Mouse (Mus musculus) macrophage (primary cell): ENCODE measurements around the gene Tpst2. TPM values are rescaled to one million over a fixed set of nuclear protein-coding genes. Genes with fewer than 3 reads are reported as not detected.
"Not testable (repeated sequence)": the region's sequence is repeated elsewhere in the genome, so short reads cannot be mapped to it uniquely, and the experiment has no call there.

Source experiments
- H3K27ac ChIP-seq: fragments of 350-480 bp; formaldehyde crosslinking; 2 replicates; pipeline ENCODE4 v1.9.0; 2021
- H3K36me3 ChIP-seq: fragments of 350-480 bp; formaldehyde crosslinking; 2 replicates; pipeline ENCODE4 v1.9.0; 2021; ENCODE audit errors: inconsistent target
- H3K4me3 ChIP-seq: fragments of 350-480 bp; formaldehyde crosslinking; 2 replicates; pipeline ENCODE4 v1.9.0; 2021; ENCODE audit errors: inconsistent target
- H3K79me2 ChIP-seq: fragments of 350-480 bp; formaldehyde crosslinking; 2 replicates; pipeline ENCODE4 v1.9.0; 2021; ENCODE audit errors: inconsistent target
- WGBS: methylation state at CpG from one replicate; pipeline ENCODE4 v1.1.7; 2026; ENCODE audit warnings: inconsistent platforms; ENCODE audit not compliant: missing documents; 5-methylcytosine and 5-hydroxymethylcytosine counted together
- polyA plus RNA-seq: library from polyadenylated mRNA; stranded (reverse); fragments of 250-400 nt; gene quantifications from 3 replicates; pipeline ENCODE4 v1.2.4, GENCODE M21; 2018; ENCODE audit warnings: inconsistent platforms

Tpst2 gene
- polyA plus RNA-seq, 1 experiment from 2014 or later = 89.5 TPM

DNA sequence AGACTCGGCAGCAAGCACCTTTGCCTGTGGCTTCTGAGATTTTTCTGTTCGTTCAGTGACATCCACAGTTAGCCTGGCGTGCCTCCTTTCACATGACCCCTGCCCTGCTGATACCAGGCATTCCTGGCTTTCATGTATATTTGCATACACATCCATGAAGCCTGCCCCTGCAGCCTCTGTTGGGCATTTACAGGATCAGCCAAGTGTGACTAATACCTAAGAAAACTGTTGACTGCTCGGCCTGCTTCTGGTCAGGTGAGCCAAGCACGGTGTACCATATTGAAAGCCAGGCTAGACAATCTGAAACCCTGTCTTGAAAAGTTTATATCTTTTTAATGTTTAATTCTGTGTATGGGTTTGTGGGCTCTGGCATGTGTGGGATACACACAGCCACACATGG, 40.0 kb downstream of the Tpst2 start:
- H3K36me3 ChIP-seq = peaks cover 41% of the 10 kb centered on the region

DNA sequence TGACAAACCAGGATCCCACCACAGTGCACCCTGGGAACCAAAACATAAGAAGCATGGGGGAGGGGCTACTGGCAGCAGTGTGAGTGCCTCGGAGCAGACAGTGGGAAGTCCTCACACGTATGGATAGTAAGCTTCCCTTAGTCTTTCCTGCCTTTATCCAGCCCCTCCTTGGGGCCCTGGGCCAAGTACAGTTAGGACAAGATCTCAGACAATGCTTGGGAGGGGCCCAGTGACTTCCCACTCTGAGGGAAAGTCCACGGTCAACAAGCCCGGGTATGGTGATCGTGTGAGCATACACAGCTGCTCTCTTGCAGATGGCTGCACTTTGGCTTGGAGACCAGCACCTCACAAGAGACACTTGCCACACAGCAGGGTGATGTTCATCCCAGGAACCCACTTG, 40.8 kb downstream of the Tpst2 start:
- Histone ChIP-seq H3K4me3 (no peak overlapping the region), H3K27ac (no peak overlapping the region), H3K79me2 (no peaks in the 10 kb centered on the region), H3K36me3 (peaks cover 34% of the 10 kb centered on the region)
- 25% methylated on average over 5 of the region's 5 CpGs for WGBS

More for the DNA sequence above, 40.0 kb downstream of the Tpst2 start:
- 93% methylated on average over 5 of the region's 5 CpGs for WGBS
- Histone ChIP-seq H3K4me3 (no peak overlapping the region), H3K79me2 (no peaks in the 10 kb centered on the region), H3K27ac (no peak overlapping the region)

- H3K27ac ChIP-seq, H3K79me2 ChIP-seq, H3K4me3 ChIP-seq: not testable (repeated sequence)
- peaks cover 14% of the 10 kb centered on the region; the same call in 1 of the 2 replicates for H3K36me3 ChIP-seq
- 80% methylated on average over 2 of the region's 2 CpGs for WGBS
Observed at GRCm38 (mm10) chr5:112319343-112319742, 42.9 kb downstream of the Tpst2 start.

DNA sequence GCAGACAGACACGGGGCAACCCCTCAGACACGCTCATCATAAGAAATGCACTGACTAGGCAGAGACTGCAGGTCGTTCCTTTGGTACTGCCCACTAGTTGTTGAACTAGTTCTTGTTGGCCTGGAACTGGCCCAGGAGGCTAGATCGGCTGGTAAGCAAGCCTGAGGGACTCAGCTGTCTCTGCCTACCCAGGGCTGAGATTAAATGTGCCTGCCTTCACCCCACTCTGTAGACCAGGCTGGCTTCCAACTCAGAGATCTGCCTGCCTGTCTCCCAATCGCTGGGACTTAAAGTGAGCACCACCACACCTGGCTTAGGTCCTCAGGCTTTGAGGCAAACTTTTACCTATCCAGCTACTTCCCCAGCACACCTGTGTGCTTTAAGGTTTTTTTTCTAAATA, 43.9 kb downstream of the Tpst2 start:
- Histone ChIP-seq H3K4me3 (no peak overlapping the region), H3K36me3 (peaks cover 5% of the 10 kb centered on the region; the same call in 1 of the 2 replicates), H3K27ac (no peak overlapping the region), H3K79me2 (no peaks in the 10 kb centered on the region)
- 74% methylated on average over 5 of the region's 5 CpGs for WGBS

DNA sequence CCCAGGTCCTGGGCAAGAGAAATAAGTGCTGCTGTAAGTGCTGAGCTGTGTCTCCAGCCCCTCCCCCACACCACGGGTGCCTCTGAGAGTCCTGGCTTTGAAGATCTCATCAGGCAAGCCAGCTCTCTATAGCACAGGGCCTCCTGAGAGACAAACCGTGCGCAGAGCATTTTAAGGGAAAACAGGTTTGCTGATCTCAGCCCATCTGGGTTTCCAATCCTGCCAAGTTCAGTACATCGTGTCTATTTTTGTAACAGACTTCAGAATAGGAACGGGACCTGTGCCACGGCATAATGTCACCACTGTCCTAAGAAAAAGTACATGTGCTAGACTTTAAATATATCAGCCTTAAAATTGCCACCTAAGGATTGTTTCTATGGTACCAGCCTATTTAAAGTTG, 44.4 kb downstream of the Tpst2 start:
- H3K36me3 ChIP-seq = no peaks in the 10 kb centered on the region
- H3K27ac ChIP-seq = no peak overlapping the region
- no peak overlapping the region for H3K4me3 ChIP-seq
- no peaks in the 10 kb centered on the region for H3K79me2 ChIP-seq
- WGBS = 87% methylated on average over 6 of the region's 6 CpGs

DNA sequence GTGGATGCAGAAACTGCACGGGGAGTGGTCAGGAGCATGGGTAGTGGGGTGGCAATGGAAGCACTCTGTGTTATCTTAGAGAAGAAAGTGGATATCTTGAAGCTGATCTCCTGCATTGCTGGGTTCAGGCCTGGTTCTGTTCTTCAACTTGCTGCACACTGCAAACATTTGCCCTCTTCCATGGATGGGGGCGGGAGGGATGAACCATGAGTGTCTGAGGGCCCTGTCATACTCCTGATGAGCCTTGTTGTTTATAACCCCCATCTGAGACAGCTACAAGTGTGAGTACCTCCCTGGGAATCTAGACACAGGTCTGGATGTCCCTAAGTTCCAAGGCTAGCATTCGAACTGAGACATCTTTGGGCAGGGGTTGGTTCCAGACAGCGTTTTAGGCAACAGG, 44.9 kb downstream of the Tpst2 start:
- Histone ChIP-seq H3K36me3 (no peaks in the 10 kb centered on the region), H3K4me3 (no peak overlapping the region), H3K79me2 (peaks cover 1% of the 10 kb centered on the region; the same call in 1 of the 2 replicates), H3K27ac (no peak overlapping the region)
- 95% methylated on average over 4 of the region's 4 CpGs for WGBS

GRCm38 (mm10) chr5:112323246-112323645, 46.8 kb downstream of the Tpst2 start:
- H3K36me3 ChIP-seq = peaks cover 7% of the 10 kb centered on the region; the same call in 1 of the 2 replicates
- 98% methylated on average over 6 of the region's 6 CpGs for WGBS
- H3K79me2 ChIP-seq = peaks cover 20% of the 10 kb centered on the region
- no peak overlapping the region for H3K4me3 ChIP-seq
- no peak overlapping the region for H3K27ac ChIP-seq

DNA sequence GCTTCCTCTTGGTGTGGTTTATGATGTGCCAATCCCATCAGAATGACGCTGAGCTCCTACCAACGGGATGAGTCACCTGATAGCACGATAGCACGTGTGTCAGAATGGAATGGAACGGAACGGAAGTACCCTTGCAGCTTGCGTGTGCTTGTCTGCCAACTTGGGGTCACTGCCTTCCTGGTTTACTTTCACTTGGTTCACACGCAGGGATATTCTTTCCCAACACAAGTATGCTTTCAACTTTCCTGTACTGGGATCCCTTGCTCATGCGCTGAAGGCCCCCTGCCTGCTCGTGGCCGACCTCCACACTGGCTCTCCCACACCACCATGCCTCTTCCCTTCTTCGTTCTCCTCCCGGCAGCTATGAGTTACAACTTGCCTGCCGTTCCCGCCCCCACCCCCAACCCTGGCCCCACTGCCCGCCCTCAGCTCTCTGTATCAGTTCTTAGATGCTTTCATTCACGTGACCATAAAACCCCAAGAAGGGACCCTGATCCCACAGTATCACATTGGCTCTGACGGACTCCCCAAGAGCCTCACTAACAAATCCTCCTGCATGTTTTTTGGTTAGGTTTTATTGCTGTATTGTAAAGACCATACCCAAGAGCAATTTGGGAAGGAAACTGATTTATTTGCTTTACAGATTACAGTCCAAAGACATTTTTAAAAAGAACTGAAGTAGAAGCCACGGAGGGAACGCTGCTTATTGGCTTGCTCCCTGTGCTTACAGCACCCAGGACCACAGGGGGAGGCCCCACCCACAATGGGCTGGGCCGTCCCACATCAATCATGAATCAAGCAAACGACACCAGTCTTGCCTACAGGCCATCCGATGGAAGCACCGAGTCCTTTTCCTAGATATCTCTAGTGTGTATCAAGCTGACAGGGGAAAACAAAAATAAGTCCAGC, 48.4 kb downstream of the Tpst2 start:
- 2% methylated on average over 24 of the region's 24 CpGs for WGBS
- peak overlapping the region; percentile 91 for H3K27ac ChIP-seq

DNA sequence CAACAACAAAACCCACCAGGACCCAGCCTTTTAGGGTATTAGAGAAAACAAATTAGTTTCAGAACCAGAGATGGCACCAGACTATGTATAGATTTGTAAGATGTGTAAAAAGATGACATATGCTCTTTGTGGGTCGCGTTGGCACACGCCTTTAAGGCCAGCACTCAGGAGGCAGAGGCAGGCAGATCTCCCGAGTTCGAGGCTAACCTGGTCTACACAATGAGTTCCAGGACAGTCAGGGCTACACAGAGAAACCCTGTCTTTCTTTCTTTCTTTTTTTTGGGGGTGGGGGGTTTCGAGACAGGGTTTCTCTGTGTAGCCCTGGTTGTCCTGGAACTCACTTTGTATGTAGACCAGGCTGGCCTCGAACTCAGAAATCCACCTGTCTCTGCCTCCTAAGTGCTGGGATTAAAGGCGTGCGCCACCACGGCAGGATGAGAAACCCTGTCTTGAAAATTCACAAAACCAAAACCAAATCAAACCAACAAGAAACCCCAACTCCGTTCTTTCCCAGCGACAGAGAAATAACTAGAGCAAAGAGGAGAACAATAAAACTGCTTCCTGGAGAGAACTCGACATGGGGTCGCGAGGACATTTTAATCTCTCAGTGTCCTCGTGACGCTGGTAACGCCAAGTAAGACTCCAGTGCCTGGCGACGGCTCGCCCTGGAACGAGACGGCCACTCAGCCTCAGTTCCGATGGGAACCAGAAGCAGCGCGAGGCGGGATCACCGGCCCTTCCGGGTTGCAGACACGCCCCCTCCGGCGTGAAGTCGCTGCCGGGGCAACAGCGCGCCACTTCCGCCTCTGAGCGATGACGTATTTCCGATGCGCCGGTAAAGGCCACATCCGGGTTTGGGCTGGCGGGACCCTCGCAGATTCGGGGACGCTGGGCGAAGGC, 49.3 kb downstream of the Tpst2 start, which contains the start of gene Tfip11:
TSS of gene Tfip11 (plus strand) at position 813 of the 900 bp plus-strand sequence.
- 6% methylated on average over 48 of the region's 48 CpGs for WGBS
- peak within 1 kb of the TSS; percentile 91 for H3K27ac ChIP-seq
- peaks cover 32% of the 10 kb centered on the region for H3K36me3 ChIP-seq
- peak within 1 kb of the TSS; percentile 91 for H3K4me3 ChIP-seq
- peaks cover 32% of the 10 kb centered on the region for H3K79me2 ChIP-seq

More for the DNA sequence above, 48.4 kb downstream of the Tpst2 start:
- H3K79me2 ChIP-seq = peaks cover 32% of the 10 kb centered on the region
- H3K4me3 ChIP-seq = peak overlapping the region; percentile 91
- H3K36me3 ChIP-seq = peaks cover 23% of the 10 kb centered on the region

- Histone ChIP-seq H3K36me3 (peaks cover 40% of the 10 kb centered on the region), H3K4me3 (peak overlapping the region; percentile 91), H3K27ac (peak overlapping the region; percentile 39), H3K79me2 (peaks cover 32% of the 10 kb centered on the region)
- WGBS = 3% methylated on average over 31 of the region's 33 CpGs
Observed at GRCm38 (mm10) chr5:112326446-112327009, 50.0 kb downstream of the Tpst2 start.

GRCm38 (mm10) chr5:112327854-112328253, 51.4 kb downstream of the Tpst2 start:
- H3K27ac ChIP-seq = no peak overlapping the region
- no peak overlapping the region for H3K4me3 ChIP-seq
- H3K79me2 ChIP-seq = peaks cover 32% of the 10 kb centered on the region
- H3K36me3 ChIP-seq = peaks cover 53% of the 10 kb centered on the region
- over 99% methylated on average over 15 of the region's 15 CpGs for WGBS

DNA sequence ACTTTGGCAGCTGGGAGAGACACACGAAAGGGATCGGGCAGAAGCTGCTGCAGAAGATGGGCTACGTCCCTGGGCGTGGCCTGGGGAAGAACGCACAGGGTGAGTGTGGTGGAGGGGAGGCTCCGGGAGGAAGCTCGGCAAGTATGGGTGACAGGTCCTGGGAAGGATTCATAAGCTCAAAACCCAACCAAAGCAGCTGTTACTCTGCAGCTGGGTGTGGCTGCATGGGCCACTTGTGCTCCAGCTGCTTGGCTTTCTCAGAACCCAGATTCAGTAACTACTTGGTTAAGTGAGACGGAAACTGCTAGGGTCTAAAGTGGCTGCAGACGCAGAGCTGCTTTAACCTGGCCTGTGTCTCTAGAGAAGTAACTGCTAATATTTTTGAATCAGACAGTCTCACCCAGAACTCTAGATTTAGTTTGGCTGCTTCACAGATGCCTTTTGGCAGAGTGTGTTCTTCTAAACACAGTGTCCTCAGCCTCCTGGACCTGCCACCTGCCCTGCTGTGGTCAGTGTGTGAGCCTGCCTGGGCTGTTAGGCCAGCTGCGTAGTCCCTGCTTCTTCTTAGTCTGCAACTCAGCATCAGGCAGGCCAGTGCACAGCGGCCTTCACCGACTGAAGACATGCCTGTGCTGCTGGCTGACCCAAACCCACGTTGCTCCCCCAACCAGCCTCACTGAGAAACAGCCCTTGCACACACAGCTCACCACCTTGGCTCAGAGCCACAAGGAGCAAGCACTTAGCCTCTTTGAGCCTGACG, 53.5 kb downstream of the Tpst2 start:
- WGBS = 94% methylated on average over 14 of the region's 14 CpGs
- peaks cover 73% of the 10 kb centered on the region for H3K36me3 ChIP-seq
- H3K27ac ChIP-seq = no peak overlapping the region

GRCm38 (mm10) chr5:112335473-112335872, 59.0 kb downstream of the Tpst2 start:
- 73% methylated on average over 2 of the region's 2 CpGs for WGBS

More for the DNA sequence above, 53.5 kb downstream of the Tpst2 start:
- H3K4me3 ChIP-seq = no peak overlapping the region
- H3K79me2 ChIP-seq = peaks cover 32% of the 10 kb centered on the region

GRCm38 (mm10) chr5:112337004-112337403, 60.5 kb downstream of the Tpst2 start:
- Histone ChIP-seq H3K4me3 (no peak overlapping the region), H3K79me2 (peaks cover 20% of the 10 kb centered on the region), H3K36me3 (peaks cover 73% of the 10 kb centered on the region), H3K27ac (no peak overlapping the region)
- WGBS = 94% methylated on average over 22 of the region's 22 CpGs

More at GRCm38 (mm10) chr5:112335473-112335872, 59.0 kb downstream of the Tpst2 start:
- H3K79me2 ChIP-seq = peaks cover 13% of the 10 kb centered on the region
- H3K27ac ChIP-seq = no peak overlapping the region
- peaks cover 88% of the 10 kb centered on the region for H3K36me3 ChIP-seq
- H3K4me3 ChIP-seq = no peak overlapping the region
